Mouse (Mus musculus): Measurements from ENCODE around the gene Arhgef5.
"Not testable (repeated sequence)": the region's sequence is repeated elsewhere in the genome, so short reads cannot be mapped to it uniquely, and the experiment has no call there.

The Arhgef5 gene

DNA sequence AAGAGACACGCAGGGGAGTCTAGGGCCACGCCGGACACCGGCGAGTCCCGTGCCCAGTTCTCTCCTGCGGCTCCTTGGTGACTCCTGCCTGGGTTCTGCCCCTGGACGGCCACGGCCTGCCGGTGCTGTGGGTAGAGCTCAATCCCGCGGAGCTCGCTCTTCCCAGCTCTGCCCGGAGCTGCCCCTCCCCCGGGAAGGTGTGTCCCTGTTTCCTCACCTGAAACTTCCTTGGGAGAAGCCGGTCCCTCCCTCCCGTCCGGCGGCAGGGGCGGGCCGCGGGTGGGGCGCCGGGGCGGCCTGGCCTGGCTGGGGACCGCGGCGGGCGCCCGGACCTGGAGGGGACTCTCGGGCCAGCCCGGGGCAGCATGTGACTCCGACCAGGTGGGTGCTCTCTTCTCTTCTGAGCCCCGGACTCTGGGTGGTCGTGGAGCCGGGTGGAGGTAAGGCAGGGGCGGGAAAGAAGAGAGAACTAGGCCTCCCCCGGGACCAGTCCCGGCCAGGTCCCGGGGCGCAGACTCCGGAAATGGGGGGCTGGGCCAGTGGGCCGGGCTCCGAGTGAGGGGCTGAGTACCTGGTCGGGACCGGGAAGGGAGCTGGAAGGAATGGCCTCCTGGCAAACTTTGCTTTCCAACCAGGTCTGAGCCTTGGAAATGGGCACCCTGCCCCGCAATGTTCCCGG, at the start of gene Arhgef5:
Gene Arhgef5 (plus strand): TSS at position 220 of the 679 bp plus-strand sequence.
- peak; percentile 49 for DNase-seq (ENCODE audit: low spot score)

DNA sequence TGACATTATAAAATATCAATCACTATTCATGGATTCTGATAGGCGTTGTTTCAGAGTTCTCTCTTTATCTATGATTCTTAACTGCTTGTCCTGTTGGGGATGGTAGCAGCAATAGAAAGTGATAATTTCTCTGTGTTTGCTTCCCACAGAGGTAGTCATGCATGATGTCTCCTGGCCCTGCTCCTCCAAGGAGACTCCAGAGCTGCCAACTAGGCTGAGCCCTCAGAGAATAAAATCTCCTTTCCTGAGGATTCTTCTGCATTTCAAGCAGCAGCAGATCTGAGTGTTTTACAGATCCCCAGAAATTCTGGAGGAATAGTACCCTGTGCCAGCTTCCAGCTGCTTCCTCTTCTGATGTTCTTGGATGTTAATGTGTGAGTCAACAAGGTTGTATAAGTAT, 34.1 kb upstream of the Arhgef5 start, which contains the start of gene Olfr47:
Gene Olfr47 (plus strand): TSS at position 275 of the 400 bp plus-strand sequence.
- DNase-seq (ENCODE audit: low spot score), result not testable (repeated sequence)

DNA sequence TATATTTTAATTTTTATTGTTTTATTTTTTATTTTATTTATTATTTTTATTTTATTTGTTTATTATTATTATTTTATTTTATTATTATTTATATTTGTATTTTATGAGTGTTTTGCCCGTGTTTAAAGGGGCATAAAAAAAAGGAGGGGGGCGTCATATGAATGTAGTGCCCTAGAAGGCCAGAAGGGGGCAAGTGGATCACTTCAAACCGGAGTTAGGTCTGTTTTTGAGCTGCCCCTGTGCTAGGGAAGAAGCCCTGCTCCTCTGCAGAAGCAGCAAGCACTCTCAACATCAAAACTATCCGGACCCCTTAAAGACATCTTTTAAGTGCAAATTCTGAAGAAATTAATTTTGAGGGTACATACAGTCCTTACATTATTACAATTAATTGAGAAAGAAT, 23.3 kb upstream of the Arhgef5 start:
- DNase-seq (ENCODE audit: low spot score), result peak; percentile 7

DNA sequence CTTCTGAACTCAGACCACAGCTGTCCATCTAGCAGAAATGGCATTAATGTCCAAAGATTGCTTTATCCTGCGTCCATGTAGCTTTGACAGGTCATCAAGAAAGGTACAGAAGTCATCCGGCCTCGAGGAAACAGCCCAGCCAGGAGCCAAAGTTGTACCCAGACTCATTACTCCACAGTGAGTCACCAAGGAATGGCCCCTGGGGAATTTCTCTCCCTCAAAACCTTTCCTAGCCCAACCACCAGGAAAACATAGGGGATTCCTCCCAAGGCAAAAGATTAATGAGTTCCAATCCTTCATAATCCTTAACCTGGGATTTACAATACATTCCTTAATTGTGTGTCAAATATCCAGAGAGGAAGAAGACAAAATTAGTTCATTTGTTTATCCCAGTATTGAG, 18.0 kb upstream of the Arhgef5 start:
- DNase-seq (ENCODE audit: low spot score), result no peak

DNA sequence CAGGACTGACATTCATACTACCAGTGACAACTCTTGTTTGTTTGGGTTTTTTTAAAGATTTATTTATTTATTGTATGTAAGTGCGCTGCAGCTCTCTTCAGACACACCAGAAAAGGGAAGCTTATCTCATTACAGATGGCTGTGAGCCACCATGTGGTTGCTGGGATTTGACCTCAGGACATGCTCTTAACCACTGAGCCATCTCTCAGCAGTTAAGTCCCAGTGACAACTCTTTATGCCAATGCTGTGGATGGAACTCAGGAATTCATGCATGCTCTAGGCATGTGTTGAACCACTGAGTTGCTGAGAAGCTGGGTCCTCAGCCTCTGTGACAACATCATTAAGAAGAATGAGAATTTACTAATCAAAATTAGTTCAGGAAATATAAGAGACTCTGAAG, 12.4 kb upstream of the Arhgef5 start:
- DNase-seq (ENCODE audit: low spot score), result no peak

DNA sequence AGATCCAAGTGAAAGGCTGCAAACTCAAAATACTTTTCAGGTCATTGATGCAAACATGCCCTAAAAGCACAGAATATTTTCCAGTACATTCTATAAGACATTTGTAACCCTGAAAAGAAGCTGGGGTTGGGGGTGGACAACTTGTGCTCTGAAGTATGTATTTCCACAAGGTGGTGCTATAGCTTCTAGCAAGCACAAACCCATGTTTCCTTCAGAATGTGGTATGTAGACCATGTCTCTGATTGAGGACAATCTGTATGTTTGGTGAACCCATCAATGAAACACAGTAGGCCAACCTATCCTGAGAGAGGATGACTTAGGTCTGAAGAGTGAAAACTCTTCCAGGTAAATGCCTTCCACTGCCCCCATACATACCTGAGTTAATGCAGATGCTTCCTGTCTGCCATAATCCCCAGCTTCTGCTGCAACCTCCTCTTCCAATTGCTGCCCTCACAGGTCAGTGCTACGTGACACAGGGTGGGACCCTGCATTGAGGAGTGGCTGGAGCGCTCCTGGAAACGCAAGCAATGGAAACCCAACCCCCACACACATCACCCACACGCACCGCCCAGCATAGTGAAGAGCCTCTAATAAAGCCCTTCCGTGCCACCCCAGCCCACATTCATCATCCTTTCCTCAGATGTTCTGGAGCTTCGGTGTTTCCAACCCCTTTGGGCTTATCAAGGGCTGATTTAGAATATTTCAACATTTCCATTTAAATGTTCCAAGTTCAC, 11.0 kb upstream of the Arhgef5 start:
- DNase-seq (ENCODE audit: low spot score), result no peak

DNA sequence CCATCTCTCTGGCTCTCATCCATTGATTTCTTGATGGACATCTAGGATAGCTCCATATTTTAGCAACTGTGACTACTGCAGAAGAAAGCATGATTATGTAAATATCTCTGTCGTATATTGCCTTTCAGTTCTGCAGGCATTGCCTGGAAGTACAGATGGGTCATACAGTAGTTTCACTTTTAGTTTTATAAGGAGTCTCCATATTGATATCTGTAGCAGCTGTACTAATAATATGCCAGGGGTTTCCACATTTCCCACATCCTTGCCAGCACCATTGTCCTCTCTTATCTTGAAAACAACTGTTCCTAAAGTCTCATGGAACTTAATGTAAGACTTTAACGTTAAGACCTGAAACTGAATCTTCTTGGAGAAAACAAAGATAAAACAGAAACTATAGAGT, 4.6 kb upstream of the Arhgef5 start:
- no peak for DNase-seq (ENCODE audit: low spot score)

DNA sequence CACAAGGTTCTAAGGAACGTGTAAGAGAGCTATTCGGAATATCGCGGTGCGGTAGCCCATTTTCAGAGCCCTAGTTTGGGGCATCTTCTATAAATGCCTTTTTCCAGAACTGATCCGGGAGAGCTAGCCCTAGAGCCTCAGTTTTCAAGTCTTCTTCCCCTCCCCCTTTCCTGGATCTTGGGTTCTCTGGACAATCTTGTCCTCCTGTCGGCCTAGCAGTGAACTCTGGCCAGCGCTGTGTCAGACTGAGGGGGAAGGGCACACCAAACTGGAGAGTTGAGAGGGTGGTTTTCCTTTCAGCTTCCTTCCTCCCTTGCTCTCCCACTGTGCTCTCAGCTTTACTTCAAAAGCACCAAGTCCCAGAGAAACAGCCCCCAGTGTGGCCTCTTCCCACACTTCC, 974 bp downstream of the Arhgef5 start:
- peak; percentile 20 for DNase-seq (ENCODE audit: low spot score)

DNA sequence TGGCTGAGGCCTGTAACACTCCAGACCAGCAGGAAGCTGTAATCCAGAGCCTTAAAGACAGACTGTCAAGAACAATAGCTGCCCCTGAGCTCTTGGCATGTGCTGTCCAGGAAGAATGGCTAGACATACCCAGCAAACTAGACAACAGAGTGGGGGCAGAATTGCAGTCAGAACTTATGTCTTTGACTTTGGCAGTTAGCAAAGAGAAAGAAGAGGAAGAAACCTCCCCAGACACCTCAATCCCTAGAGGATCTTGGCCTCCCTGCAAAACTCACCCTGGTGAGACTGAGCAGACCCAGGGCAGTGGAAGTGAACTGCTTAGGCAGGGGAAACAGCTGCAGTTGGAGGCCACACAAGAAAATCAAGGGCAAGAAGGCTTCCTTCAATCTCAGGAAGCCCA, 7.2 kb downstream of the Arhgef5 start:
- no peak for DNase-seq (ENCODE audit: low spot score)

DNA sequence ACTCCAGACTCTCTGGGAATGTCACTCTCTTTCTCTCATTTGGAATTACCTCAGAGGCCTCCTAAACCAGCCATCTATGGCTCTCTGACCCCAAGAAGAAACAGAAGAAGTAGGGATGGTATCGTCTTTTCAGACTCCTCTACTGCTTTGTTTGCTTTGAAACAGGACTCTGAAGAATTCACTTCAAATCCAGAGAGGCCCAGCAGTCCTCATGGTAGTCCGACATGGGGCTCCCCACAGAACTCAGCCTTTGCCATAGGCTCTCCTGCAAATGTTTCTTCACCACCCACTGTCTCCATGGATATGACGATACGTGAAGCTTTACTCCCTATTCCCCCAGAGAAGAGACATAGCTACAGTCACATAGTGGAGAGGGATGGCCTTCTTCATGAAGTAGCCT, 8.7 kb downstream of the Arhgef5 start:
- DNase-seq (ENCODE audit: low spot score), result no peak

DNA sequence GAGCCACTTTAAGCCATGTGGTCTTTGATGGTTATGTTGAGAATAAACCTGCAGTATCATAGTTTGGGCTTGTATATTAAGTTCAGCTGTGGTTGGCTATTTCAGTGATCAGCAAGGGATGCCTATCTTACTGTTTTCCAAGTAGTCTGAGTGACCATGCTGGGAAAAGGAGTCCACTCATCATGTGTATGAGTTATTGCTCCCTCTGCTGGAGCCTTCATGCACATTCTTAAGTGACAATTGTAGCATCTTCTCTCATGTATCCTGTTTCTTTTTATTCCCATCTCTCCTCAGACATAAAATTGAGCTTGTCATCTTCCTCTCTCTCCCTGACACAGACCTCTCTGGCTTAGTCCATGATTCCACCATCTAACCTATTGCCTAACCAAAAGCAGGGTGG, 12.9 kb downstream of the Arhgef5 start:
- DNase-seq (ENCODE audit: low spot score), result no peak

DNA sequence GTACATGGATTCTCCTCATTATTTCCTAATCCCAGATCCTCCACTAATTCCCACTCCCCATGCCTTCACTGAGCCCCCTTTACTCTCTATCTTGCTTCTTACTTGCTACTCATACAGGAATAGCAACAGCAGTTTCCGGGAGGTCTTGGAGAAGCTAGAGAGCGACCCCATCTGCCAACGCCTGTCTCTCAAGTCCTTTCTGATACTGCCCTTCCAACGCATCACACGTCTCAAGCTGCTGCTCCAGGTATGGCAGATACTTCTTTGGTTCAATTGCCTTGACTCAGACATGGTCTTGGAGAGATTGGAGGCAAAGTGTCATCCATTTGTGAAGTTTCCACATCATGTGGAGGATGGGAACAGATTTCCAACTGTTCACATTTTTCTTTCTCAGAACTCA, 15.1 kb downstream of the Arhgef5 start:
- DNase-seq (ENCODE audit: low spot score), result no peak

DNA sequence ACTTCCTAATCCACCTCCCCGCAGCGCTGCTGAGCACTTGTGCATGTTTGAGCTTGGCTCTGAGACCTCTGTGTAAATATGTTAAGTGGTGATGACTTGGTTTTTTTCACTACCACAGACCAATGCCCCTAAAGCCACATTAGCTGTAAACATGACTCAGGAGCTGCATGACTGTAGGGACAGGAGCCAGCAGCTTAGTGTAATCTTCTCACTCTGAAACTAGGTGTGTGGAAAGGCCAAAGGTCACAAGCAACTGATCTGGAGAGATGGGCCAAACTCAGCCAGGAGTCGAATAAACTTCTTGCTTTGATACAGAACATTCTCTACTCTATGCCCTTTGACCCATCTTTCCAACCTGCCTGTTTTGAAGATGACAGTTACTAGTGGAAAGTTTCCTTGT, 26.7 kb downstream of the Arhgef5 start:
- DNase-seq (ENCODE audit: low spot score), result no peak

DNA sequence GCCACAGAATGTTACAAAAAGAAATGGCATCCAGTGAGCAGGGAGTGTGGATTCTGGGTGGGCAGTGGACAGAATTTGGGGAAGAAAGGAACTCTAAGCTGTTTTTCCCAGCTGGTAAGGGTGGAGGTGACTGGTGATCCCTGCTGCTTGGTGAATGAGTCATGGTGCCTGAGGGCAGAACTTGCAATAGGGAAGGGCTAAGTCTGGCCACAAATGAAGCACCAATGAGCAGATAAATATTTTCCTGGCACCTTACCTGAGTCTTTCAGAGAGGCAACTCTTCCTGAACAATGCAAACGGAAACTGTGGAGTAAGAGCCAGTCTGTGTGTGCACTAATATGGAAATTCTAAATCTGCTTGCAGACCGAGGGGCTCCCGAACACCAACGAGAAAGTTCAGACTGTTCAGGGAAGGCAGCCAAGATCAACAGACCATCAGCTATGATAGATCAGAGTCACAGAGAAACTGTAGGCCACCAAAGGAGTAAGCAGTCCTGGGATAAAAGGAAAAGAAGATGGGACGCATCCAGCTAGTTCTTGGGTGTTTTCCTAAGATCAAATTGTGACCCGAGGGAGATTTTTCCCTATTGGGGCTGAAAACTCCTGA, 27.2 kb downstream of the Arhgef5 start:
- DNase-seq (ENCODE audit: low spot score), result no peak

DNA sequence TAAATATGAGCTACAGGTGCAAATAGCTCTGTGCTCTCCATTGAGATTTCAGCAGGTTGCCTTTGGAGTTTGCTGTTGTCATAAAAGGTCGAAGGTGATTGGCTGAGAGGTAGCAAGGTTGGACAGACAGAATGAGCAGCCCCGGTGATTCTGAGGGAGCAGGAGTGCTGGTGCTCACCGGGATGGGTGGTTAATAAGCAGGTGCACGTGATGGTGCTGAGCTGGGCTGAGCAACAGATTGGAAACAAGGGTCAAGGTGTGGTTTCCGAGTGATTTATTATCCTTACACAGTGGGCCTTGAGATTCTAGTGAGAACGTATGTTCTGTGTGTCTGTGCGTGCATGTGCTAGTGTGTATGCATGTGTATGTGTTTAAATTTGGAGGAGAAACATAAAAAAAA, 27.8 kb downstream of the Arhgef5 start:
- no peak for DNase-seq (ENCODE audit: low spot score)

DNA sequence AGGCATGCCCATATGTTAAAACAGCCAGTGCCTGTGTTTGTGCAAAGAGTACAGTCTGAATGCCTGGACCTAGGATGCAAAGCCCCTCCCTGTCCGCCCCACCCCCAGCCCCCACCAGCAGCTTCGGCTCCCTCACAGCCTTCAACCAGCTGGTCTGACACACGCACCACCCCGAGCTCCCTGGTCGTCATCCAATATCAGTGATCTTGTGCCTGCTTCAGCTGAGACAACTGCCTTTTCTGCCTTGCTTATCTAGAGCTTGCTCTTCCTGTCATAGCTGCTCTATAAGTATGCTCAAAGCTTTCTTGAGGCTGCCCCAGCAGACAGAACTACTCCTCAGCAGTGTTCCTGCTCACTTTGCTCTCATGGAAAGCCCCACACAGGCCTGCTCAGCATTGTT, 30.5 kb downstream of the Arhgef5 start:
- DNase-seq (ENCODE audit: low spot score), result no peak

DNA sequence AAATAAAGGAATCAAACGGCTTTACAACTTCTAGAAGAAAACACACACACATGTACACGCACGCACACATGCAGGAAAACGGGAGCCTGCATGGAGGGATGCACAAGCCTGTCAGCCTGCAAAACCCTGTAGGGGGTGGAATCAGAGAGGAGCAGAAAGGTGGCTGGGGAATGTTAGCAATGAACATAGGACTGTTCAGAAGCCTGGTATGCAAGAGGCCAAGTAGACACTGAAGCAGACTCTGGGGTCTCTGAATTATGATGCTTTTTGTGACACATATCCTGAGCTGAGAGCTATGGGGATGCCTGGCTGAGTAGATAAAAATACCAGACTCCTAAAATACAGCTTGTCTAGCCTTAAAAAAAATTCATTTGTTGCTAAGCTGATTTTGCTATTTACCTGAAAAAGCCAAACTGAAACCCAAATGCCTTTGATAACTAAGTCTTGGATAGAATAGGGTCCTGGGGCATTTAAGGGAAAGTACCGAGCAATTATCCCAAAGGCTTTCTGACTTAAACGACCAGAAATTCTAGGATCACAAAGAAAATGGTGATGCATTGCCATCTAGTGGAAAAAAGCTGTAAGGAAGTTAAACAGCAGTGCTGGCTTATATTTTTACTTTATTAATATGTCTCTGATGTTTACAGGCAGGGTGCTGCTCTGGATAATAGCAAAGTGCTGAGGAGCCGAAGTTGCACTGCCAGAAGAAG, 31.6 kb downstream of the Arhgef5 start:
- no peak for DNase-seq (ENCODE audit: low spot score)

DNA sequence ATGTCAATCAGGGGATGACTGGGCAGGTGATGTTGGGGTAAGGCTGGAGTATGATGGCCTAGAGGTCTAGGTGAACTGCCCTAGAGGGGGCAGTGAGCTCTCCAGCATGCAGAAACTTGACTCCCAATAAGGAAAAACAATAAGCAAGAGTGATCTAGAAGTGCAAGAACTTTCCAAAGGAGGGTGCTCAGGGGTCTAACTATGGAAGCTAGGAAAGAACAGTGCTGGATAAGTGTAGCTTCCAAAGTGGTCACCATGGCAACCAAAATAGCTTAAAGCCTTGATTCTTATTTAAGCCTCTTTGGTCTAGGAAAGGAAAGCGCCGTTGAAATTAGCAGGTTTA, 32.1 kb downstream of the Arhgef5 start:
- no peak for DNase-seq (ENCODE audit: low spot score)

DNA sequence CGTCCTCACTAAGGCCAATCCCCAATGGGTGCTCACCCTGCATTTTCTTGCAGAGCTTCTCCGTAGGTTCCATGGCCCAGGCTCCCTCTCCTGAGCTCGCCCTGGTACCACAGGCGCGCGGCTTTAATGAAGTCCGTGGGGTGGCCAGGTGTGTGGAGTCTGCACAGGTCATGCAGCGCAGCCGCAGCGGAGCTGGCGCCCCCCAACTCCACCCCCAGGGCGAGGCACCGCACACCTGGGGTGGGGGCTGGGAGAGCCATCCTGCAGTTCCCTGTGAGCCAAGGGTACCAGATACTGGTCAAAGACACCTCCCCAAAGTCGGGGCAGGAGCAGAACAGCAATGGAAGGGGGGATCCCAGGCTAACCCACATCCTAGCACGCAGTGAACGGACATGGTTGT, 44.1 kb downstream of the Arhgef5 start, which contains the start of gene Nobox:
Gene Nobox (minus strand): TSS at position 101 of the 400 bp plus-strand sequence.
- DNase-seq (ENCODE audit: low spot score), result no peak

DNA sequence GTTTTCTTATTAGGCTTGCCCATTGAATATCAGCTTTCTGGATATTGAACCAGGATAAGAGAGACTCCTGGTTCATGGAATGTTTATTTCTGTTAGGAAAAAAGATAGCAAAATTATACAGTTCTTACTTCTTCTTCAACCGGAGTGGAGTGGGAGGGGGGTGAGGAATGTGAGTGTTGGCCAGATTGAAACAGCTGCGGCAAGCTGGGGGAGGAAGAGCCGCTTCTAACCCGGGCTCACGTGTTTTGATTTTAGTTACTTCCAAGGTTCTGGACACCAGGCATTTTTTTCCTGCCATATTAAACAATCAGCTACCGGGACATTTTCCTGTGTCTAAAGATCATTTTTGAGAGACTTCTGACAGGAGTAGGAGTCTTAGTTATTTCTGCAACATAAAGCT, 44.7 kb downstream of the Arhgef5 start:
- no peak for DNase-seq (ENCODE audit: low spot score)

DNA sequence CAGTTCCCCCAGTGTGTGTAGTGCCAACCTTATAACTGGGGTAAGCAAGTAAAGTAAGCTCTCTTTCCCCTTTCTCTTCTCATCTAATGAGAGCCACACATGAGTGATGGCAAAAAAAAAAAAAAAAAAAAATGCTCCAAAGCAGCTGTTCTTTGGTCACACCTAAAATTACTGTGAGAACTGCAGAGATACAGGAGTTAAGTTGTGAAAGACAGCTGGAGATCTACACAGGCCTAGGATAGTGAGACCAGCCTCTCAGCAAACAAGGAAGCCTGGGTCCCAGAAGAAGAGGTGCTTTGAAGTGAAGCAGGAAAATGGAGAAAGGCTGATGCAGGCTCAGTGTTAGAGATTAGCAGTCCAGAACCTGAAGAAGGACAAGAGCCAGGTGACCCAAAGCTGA, 47.2 kb downstream of the Arhgef5 start:
- no peak for DNase-seq (ENCODE audit: low spot score)

DNA sequence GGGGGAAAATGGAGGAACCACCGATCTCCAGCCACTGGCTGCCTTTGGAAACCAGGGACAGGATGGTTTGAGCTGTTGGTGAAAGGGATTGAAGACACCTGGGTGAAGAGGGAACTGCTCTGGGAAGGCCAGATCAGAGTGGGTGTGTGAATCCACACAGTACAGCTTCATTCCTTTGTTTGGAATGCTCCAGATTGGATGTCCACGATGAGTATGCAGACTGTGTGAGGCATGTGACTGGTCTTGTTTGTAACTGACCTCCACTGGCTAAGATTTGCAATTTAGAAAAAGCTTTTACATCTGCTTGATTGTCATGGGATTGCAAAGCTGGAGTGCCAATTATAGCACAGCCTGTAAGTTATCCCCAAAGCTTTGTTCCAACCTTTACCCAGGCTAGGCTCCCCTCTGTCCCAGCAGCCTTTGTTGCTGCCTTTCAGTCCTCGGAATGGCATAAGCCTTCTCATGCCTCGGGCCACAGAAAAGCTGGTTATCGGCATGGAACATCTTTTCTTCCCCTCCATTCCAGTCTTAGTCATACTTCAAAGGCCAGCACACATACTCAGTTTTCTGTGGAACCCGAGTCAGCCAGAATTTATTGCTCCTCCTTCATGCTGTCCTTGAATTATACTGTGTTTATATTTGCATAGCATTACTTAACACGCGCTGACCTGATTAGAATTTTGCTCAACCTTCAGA, 47.7 kb downstream of the Arhgef5 start:
- DNase-seq (ENCODE audit: low spot score), result no peak

All from ovary, postnatal 14 days (tissue).